Mouse (Mus musculus): ENCODE measurements at regions not wholly inside any gene's neighbourhood (a gene's known extent, or its start where the extent isn't known, plus 50 kb on each side); places are given as distances from the start of the nearest gene placed in this dataset.

GRCm38 (mm10) chr5:40780363-40780762 is 927.6 kb downstream of the Rab28 start:
- H3K36me3 ChIP-seq (ENCODE audit: insufficient read depth, low read length), result no peaks in the 10 kb centered on the region
- no peaks in the 10 kb centered on the region for H3K27me3 ChIP-seq (replicated peaks; ENCODE audit: insufficient read depth, low read length)
- H3K4me2 ChIP-seq (replicated peaks; ENCODE audit: low read depth, low read length), result no peak overlapping the region
- TF ChIP-seq CTCF (IDR thresholded peaks at IDR 0.05), result no peak
- TF ChIP-seq EP300 (IDR thresholded peaks at IDR 0.05), result no peak
- ATAC-seq (no peak), DNase-seq (ENCODE audit: low spot score) (no peak)
- H3K4me3 ChIP-seq (ENCODE audit: low read depth, low read length), result no peak overlapping the region
- no peaks in the 10 kb centered on the region for H3K4me1 ChIP-seq (ENCODE audit: insufficient read depth, low read depth, low read length)
- 17% methylated on average over 1 of the region's 1 CpGs for WGBS
- H3K27ac ChIP-seq (ENCODE audit: low read length), result no peak overlapping the region
- H3K9ac ChIP-seq (replicated peaks; ENCODE audit: low read depth), result no peak overlapping the region
- no peaks in the 10 kb centered on the region for H3K9me3 ChIP-seq (ENCODE audit: low read length)

GRCm38 (mm10) chr5:40779902-40780301 is 928.1 kb downstream of the Rab28 start:
- TF ChIP-seq EP300 (IDR thresholded peaks at IDR 0.05) (no peak), CTCF (IDR thresholded peaks at IDR 0.05) (no peak)
- Histone ChIP-seq H3K27ac (ENCODE audit: low read length) (no peak overlapping the region), H3K9me3 (ENCODE audit: low read length) (no peaks in the 10 kb centered on the region), H3K27me3 (replicated peaks; ENCODE audit: insufficient read depth, low read length) (no peaks in the 10 kb centered on the region), H3K9ac (replicated peaks; ENCODE audit: low read depth) (no peak overlapping the region), H3K4me2 (replicated peaks; ENCODE audit: low read depth, low read length) (no peak overlapping the region), H3K36me3 (ENCODE audit: insufficient read depth, low read length) (no peaks in the 10 kb centered on the region), H3K4me1 (ENCODE audit: insufficient read depth, low read depth, low read length) (no peaks in the 10 kb centered on the region), H3K4me3 (ENCODE audit: low read depth, low read length) (no peak overlapping the region)
- DNase-seq (ENCODE audit: low spot score) (no peak), ATAC-seq (no peak)
- WGBS, result 73% methylated on average over 1 of the region's 1 CpGs

- no peak overlapping the region for H3K9ac ChIP-seq (replicated peaks; ENCODE audit: low read depth)
- H3K27ac ChIP-seq (ENCODE audit: low read length), result no peak overlapping the region
- DNase-seq (ENCODE audit: low spot score) (no peak), ATAC-seq (no peak)
- no peaks in the 10 kb centered on the region for H3K4me1 ChIP-seq (ENCODE audit: insufficient read depth, low read depth, low read length)
- H3K36me3 ChIP-seq (ENCODE audit: insufficient read depth, low read length), result no peaks in the 10 kb centered on the region
- no peak overlapping the region for H3K4me3 ChIP-seq (ENCODE audit: low read depth, low read length)
- WGBS, result 84% methylated on average over 2 of the region's 2 CpGs
- H3K27me3 ChIP-seq (replicated peaks; ENCODE audit: insufficient read depth, low read length), result no peaks in the 10 kb centered on the region
- TF ChIP-seq CTCF (IDR thresholded peaks at IDR 0.05), result no peak
- no peak for TF ChIP-seq EP300 (IDR thresholded peaks at IDR 0.05)
- no peaks in the 10 kb centered on the region for H3K9me3 ChIP-seq (ENCODE audit: low read length)
- no peak overlapping the region for H3K4me2 ChIP-seq (replicated peaks; ENCODE audit: low read depth, low read length)
These were observed 932.1 kb downstream of the Rab28 start for GRCm38 (mm10) chr5:40775856-40776255.

GRCm38 (mm10) chr5:40760224-40760623 is 947.7 kb downstream of the Rab28 start:
- 78% methylated on average over 2 of the region's 2 CpGs for WGBS
- H3K9me3 ChIP-seq (ENCODE audit: low read length), result no peaks in the 10 kb centered on the region
- TF ChIP-seq CTCF (IDR thresholded peaks at IDR 0.05), result no peak
- no peak for TF ChIP-seq EP300 (IDR thresholded peaks at IDR 0.05)
- H3K36me3 ChIP-seq (ENCODE audit: insufficient read depth, low read length), result no peaks in the 10 kb centered on the region
- H3K4me3 ChIP-seq (ENCODE audit: low read depth, low read length), result no peak overlapping the region
- H3K27me3 ChIP-seq (replicated peaks; ENCODE audit: insufficient read depth, low read length), result no peaks in the 10 kb centered on the region
- no peak overlapping the region for H3K4me2 ChIP-seq (replicated peaks; ENCODE audit: low read depth, low read length)
- ATAC-seq, result no peak
- no peak overlapping the region for H3K9ac ChIP-seq (replicated peaks; ENCODE audit: low read depth)
- DNase-seq (ENCODE audit: low spot score), result no peak
- H3K27ac ChIP-seq (ENCODE audit: low read length), result no peak overlapping the region
- no peaks in the 10 kb centered on the region for H3K4me1 ChIP-seq (ENCODE audit: insufficient read depth, low read depth, low read length)

GRCm38 (mm10) chr5:40750044-40750443 is 957.9 kb downstream of the Rab28 start:
- Histone ChIP-seq H3K4me1 (ENCODE audit: insufficient read depth, low read depth, low read length) (no peaks in the 10 kb centered on the region), H3K4me3 (ENCODE audit: low read depth, low read length) (no peak overlapping the region), H3K9me3 (ENCODE audit: low read length) (no peaks in the 10 kb centered on the region), H3K27me3 (replicated peaks; ENCODE audit: insufficient read depth, low read length) (no peaks in the 10 kb centered on the region), H3K9ac (replicated peaks; ENCODE audit: low read depth) (no peak overlapping the region), H3K27ac (ENCODE audit: low read length) (no peak overlapping the region), H3K4me2 (replicated peaks; ENCODE audit: low read depth, low read length) (no peak overlapping the region), H3K36me3 (ENCODE audit: insufficient read depth, low read length) (no peaks in the 10 kb centered on the region)
- DNase-seq (ENCODE audit: low spot score) (no peak), ATAC-seq (no peak)
- 42% methylated on average over 1 of the region's 1 CpGs for WGBS
- TF ChIP-seq EP300 (IDR thresholded peaks at IDR 0.05) (no peak), CTCF (IDR thresholded peaks at IDR 0.05) (0 out of 2 replicates have a peak, but pooled peaks have one; percentile 3)

- H3K27me3 ChIP-seq (replicated peaks; ENCODE audit: insufficient read depth, low read length), result no peaks in the 10 kb centered on the region
- no peaks in the 10 kb centered on the region for H3K4me1 ChIP-seq (ENCODE audit: insufficient read depth, low read depth, low read length)
- H3K4me3 ChIP-seq (ENCODE audit: low read depth, low read length), result no peak overlapping the region
- DNase-seq (ENCODE audit: low spot score) (no peak), ATAC-seq (no peak)
- no peak overlapping the region for H3K4me2 ChIP-seq (replicated peaks; ENCODE audit: low read depth, low read length)
- 52% methylated on average over 7 of the region's 7 CpGs for WGBS
- TF ChIP-seq EP300 (IDR thresholded peaks at IDR 0.05) (no peak), CTCF (IDR thresholded peaks at IDR 0.05) (no peak)
- H3K9ac ChIP-seq (replicated peaks; ENCODE audit: low read depth), result no peak overlapping the region
- no peaks in the 10 kb centered on the region for H3K36me3 ChIP-seq (ENCODE audit: insufficient read depth, low read length)
- no peak overlapping the region for H3K27ac ChIP-seq (ENCODE audit: low read length)
- H3K9me3 ChIP-seq (ENCODE audit: low read length), result no peaks in the 10 kb centered on the region
These were observed 972.3 kb downstream of the Rab28 start for GRCm38 (mm10) chr5:40735660-40736059.
